Mouse (Mus musculus): Measurements from ENCODE around the gene Setd1a. TPM values are rescaled to one million over a fixed set of nuclear protein-coding genes. Genes with fewer than 3 reads are reported as not detected.

Setd1a gene
- polyA plus RNA-seq, 1 experiment from 2014 or later, result 23.3 TPM

- H3K36me3 ChIP-seq, result peaks cover 27% of the 10 kb centered on the region
- H3K9ac ChIP-seq, result peak overlapping the region; percentile 76
- H3K27ac ChIP-seq, result peak overlapping the region; percentile 92
- WGBS, result 1% methylated on average over 40 of the region's 40 CpGs
- peak overlapping the region; percentile 82 for H3K4me3 ChIP-seq
- ATAC-seq (ENCODE audit: borderline replicate concordance, extremely low read depth, low FRiP score, low TSS enrichment), result peak; percentile 38
- H3K27me3 ChIP-seq, result no peaks in the 10 kb centered on the region
- H3K4me2 ChIP-seq, result peak overlapping the region; percentile 82
- H3K4me1 ChIP-seq, result peaks cover 15% of the 10 kb centered on the region
- no peaks in the 10 kb centered on the region for H3K9me3 ChIP-seq
These were observed 65.7 kb downstream of the Setd1a start for GRCm38 (mm10) chr7:127842001-127842718.

Other genes with a start within 250 kb of the Setd1a start
- gene Tmem265, start 215.3 kb upstream of the Setd1a start, polyA plus RNA-seq (2015; fragmentation: Nextera tagmentation; extraction: Ambion mirVana), result 4.7 and 7.7 TPM in 2 replicates
- 34.0 and 40.5 TPM in 2 replicates for gene Phkg2, start 203.3 kb upstream of the Setd1a start, polyA plus RNA-seq (2015; fragmentation: Nextera tagmentation; extraction: Ambion mirVana)
- gene Ccdc189, start 188.1 kb upstream of the Setd1a start, polyA plus RNA-seq (2015; fragmentation: Nextera tagmentation; extraction: Ambion mirVana), result 12.8 and 15.7 TPM in 2 replicates
- gene Rnf40, start 187.9 kb upstream of the Setd1a start, polyA plus RNA-seq (2015; fragmentation: Nextera tagmentation; extraction: Ambion mirVana), result 46.9 and 49.0 TPM in 2 replicates
- gene Zfp629, start 160.9 kb upstream of the Setd1a start, polyA plus RNA-seq (2015; fragmentation: Nextera tagmentation; extraction: Ambion mirVana), result 12.1 and 12.2 TPM in 2 replicates
- gene Bcl7c, start 67.7 kb upstream of the Setd1a start, polyA plus RNA-seq (2015; fragmentation: Nextera tagmentation; extraction: Ambion mirVana), result 62.3 and 70.1 TPM in 2 replicates
- gene Ctf1, start 63.9 kb upstream of the Setd1a start, polyA plus RNA-seq (2015; fragmentation: Nextera tagmentation; extraction: Ambion mirVana), result 12.1 and 12.8 TPM in 2 replicates
- 0.16 and 0.29 TPM in 2 replicates for gene Ctf2, start 44.5 kb upstream of the Setd1a start, polyA plus RNA-seq (2015; fragmentation: Nextera tagmentation; extraction: Ambion mirVana)
- gene Fbxl19, start 32.1 kb upstream of the Setd1a start, polyA plus RNA-seq (2015; fragmentation: Nextera tagmentation; extraction: Ambion mirVana), result 4.3 and 5.1 TPM in 2 replicates
- gene Orai3, start 6.9 kb upstream of the Setd1a start, polyA plus RNA-seq (2015; fragmentation: Nextera tagmentation; extraction: Ambion mirVana), result 27.2 and 30.7 TPM in 2 replicates
- gene Gm49388, start 8.9 kb downstream of the Setd1a start, polyA plus RNA-seq (2015; fragmentation: Nextera tagmentation; extraction: Ambion mirVana), result not detected in 2 replicates
- 21.1 and 24.3 TPM in 2 replicates for gene Hsd3b7, start 23.9 kb downstream of the Setd1a start, polyA plus RNA-seq (2015; fragmentation: Nextera tagmentation; extraction: Ambion mirVana)
- 42.1 and 43.2 TPM in 2 replicates for gene Stx4a, start 47.6 kb downstream of the Setd1a start, polyA plus RNA-seq (2015; fragmentation: Nextera tagmentation; extraction: Ambion mirVana)
- gene Stx1b, start 47.9 kb downstream of the Setd1a start, polyA plus RNA-seq (2015; fragmentation: Nextera tagmentation; extraction: Ambion mirVana), result 1.3 and 1.9 TPM in 2 replicates
- 11.0 and 11.3 TPM in 2 replicates for gene Zfp646, start 99.6 kb downstream of the Setd1a start, polyA plus RNA-seq (2015; fragmentation: Nextera tagmentation; extraction: Ambion mirVana)
- gene Zfp668, start 100.2 kb downstream of the Setd1a start, polyA plus RNA-seq (2015; fragmentation: Nextera tagmentation; extraction: Ambion mirVana), result 17.9 and 21.3 TPM in 2 replicates
- gene Prss53, start 114.3 kb downstream of the Setd1a start, polyA plus RNA-seq (2015; fragmentation: Nextera tagmentation; extraction: Ambion mirVana), result 1.1 and 1.4 TPM in 2 replicates
- not detected in 2 replicates for gene Gm21974, start 118.8 kb downstream of the Setd1a start, polyA plus RNA-seq (2015; fragmentation: Nextera tagmentation; extraction: Ambion mirVana)
- gene Vkorc1, start 118.9 kb downstream of the Setd1a start, polyA plus RNA-seq (2015; fragmentation: Nextera tagmentation; extraction: Ambion mirVana), result 150 and 156 TPM in 2 replicates
- 134 and 142 TPM in 2 replicates for gene Bckdk, start 127.4 kb downstream of the Setd1a start, polyA plus RNA-seq (2015; fragmentation: Nextera tagmentation; extraction: Ambion mirVana)
- gene Kat8, start 135.8 kb downstream of the Setd1a start, polyA plus RNA-seq (2015; fragmentation: Nextera tagmentation; extraction: Ambion mirVana), result 39.5 and 44.3 TPM in 2 replicates
- gene Prss8, start 153.4 kb downstream of the Setd1a start, polyA plus RNA-seq (2015; fragmentation: Nextera tagmentation; extraction: Ambion mirVana), result 80.0 and 84.5 TPM in 2 replicates
- gene Prss36, start 170.1 kb downstream of the Setd1a start, polyA plus RNA-seq (2015; fragmentation: Nextera tagmentation; extraction: Ambion mirVana), result 11.8 and 13.1 TPM in 2 replicates
- 428 and 443 TPM in 2 replicates for gene Fus, start 190.8 kb downstream of the Setd1a start, polyA plus RNA-seq (2015; fragmentation: Nextera tagmentation; extraction: Ambion mirVana)
- 35.0 and 37.6 TPM in 2 replicates for gene Pycard, start 217.2 kb downstream of the Setd1a start, polyA plus RNA-seq (2015; fragmentation: Nextera tagmentation; extraction: Ambion mirVana)
- gene Trim72, start 227.3 kb downstream of the Setd1a start, polyA plus RNA-seq (2015; fragmentation: Nextera tagmentation; extraction: Ambion mirVana), result 0.10 TPM in 1 of 2 replicates, not detected in the other